Mouse (Mus musculus) ES-E14 (cell line): ENCODE data around the gene Rcan2. TPM values are rescaled to one million over a fixed set of nuclear protein-coding genes. Genes with fewer than 3 reads are reported as not detected.

Source experiments
- DNase-seq: peaks from one replicate; pipeline ENCODE4 v3.0.0-alpha.2; 2013; ENCODE audit warnings: low read depth, low spot score
- H3K27ac ChIP-seq: 2 replicates; pipeline ENCODE4 v1.5.1; 2012; ENCODE audit warnings: low read depth, mild to moderate bottlenecking, low read length, moderate library complexity, mixed read lengths; ENCODE audit not compliant: poor library complexity, insufficient read depth, severe bottlenecking
- H3K36me3 ChIP-seq: 2 replicates; pipeline ENCODE4 v1.6.1; 2012; ENCODE audit warnings: mild to moderate bottlenecking, low read length, moderate library complexity, mixed read lengths; ENCODE audit not compliant: control insufficient read depth, poor library complexity, insufficient read depth, severe bottlenecking
- H3K4me1 ChIP-seq, 2 experiments: fragments of 150-350 bp in 1 of 2; sonication (generic) in 1 of 2; 2 replicates each; pipeline ENCODE4 v1.6.1; 2012; ENCODE audit warnings: low read length in 2 of 2, mild to moderate bottlenecking in 1 of 2, mixed read lengths in 1 of 2; ENCODE audit not compliant: control insufficient read depth in 2 of 2, insufficient read depth in 2 of 2, poor library complexity in 1 of 2
- H3K4me3 ChIP-seq, 2 experiments: fragments of 150-350 bp in 1 of 2; sonication (generic) in 1 of 2; 2 replicates each; pipeline ENCODE4 v1.5.1; 2012; ENCODE audit warnings: low read length in 2 of 2, low read depth in 1 of 2, mild to moderate bottlenecking in 1 of 2, mixed read lengths in 1 of 2; ENCODE audit not compliant: insufficient read depth in 1 of 2, poor library complexity in 1 of 2, severe bottlenecking in 1 of 2
- H3K9ac ChIP-seq: 2 replicates; pipeline ENCODE4 v1.6.1; 2012; ENCODE audit warnings: low read depth, mild to moderate bottlenecking, low read length, mixed read lengths; ENCODE audit not compliant: poor library complexity, insufficient read depth, severe bottlenecking
- H3K9me3 ChIP-seq: fragments of 150-350 bp; sonication (generic); 2 replicates; pipeline ENCODE4 v1.6.1; 2012; ENCODE audit warnings: low read depth, mild to moderate bottlenecking, low read length; ENCODE audit not compliant: control insufficient read depth, insufficient read depth
- CHD2 ChIP-seq: IDR thresholded peaks from 2 replicates; pipeline ENCODE4 v1.6.1; 2014; ENCODE audit warnings: mild to moderate bottlenecking, low read depth, low read length, inconsistent platforms
- HCFC1 ChIP-seq: IDR thresholded peaks from 2 replicates; pipeline ENCODE4 v1.6.1; 2012; ENCODE audit warnings: low read length, inconsistent platforms, borderline replicate concordance; ENCODE audit not compliant: insufficient read depth
- MAFK ChIP-seq: IDR thresholded peaks from 2 replicates; pipeline ENCODE4 v1.6.1; 2014; ENCODE audit warnings: mild to moderate bottlenecking, low read depth, low read length, inconsistent platforms; ENCODE audit not compliant: insufficient read depth
- ZC3H11A ChIP-seq: IDR thresholded peaks from 2 replicates; pipeline ENCODE4 v1.6.1; 2012; ENCODE audit warnings: low read depth, mild to moderate bottlenecking, inconsistent platforms, low read length, borderline replicate concordance
- ZNF384 ChIP-seq: IDR thresholded peaks from 2 replicates; pipeline ENCODE4 v1.6.1; 2012; ENCODE audit warnings: low read depth, low read length, inconsistent platforms
- in situ Hi-C, 2 experiments: fragments of 600-800 bp; cut with MboI; formaldehyde crosslinking; loops; one replicate each; pipeline ENCODE4 v1.15.1; 2025; ENCODE audit warnings: low sequenced_read_pairs in 2 of 2, inconsistent platforms in 1 of 2; ENCODE audit not compliant: unreplicated experiment in 2 of 2
- total RNA-seq: library from RNA; depleted of rRNA; stranded (reverse); fragments of 300-350 nt; gene quantifications from 2 replicates; pipeline ENCODE4 v1.2.3, GENCODE M21; 2012

Rcan2 gene
- total RNA-seq, 1 experiment: 0.40 TPM

DNA sequence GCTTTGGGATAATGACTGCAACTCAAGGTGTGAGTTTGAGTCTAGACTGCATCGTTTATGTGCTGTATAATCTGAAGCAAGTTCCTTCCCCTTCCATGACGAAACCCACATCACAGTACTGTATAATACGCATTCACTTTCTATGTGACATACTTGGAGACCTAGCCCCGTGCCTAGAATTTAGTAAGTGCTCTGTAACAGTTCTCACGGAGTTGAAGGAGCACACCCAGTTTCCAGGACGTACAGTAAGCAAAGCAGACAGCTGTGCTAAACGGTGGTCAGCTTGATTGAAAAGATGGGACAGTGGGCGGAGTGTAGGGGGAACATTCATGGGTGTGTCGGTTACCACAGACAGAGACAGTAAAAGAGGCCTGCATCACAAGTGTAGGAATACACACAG, 226.2 kb downstream of the Rcan2 start:
- in situ Hi-C loops: no loop called here
- DNase-seq: no peak
- Histone ChIP-seq H3K4me3 (no peak overlapping the region), H3K4me1 (0 out of 4 replicates have a peak, but pooled peaks cover 0 to 2% of the 10 kb centered on the region in 2 experiments), H3K9ac (no peak overlapping the region), H3K27ac (no peak overlapping the region), H3K9me3 (no peaks in the 10 kb centered on the region), H3K36me3 (no peaks in the 10 kb centered on the region)
- TF ChIP-seq CHD2: no peak
- TF ChIP-seq MAFK: no peak
- no peak for TF ChIP-seq ZNF384

DNA sequence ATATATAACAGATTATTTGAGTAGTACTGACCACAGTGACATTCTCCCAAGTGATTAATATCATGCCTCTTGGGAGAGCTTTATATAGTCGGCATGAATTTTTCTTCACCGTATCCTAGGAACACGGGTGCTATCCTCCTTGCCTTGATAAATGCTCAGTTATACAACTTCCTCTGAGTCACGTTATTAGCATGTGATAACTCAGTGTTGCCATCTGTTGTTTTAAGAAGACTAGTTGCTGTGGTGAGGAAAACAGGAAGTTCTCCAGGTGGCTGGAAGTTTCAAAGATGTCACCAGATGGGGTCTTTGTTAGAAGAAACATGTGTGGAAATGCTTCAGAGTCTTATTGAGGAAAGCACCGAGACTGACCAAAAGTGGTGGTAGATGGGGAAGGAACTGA, 228.5 kb downstream of the Rcan2 start:
- in situ Hi-C loops: no loop called here
- no peaks in the 10 kb centered on the region for H3K36me3 ChIP-seq
- no peak overlapping the region for H3K4me3 ChIP-seq

DNA sequence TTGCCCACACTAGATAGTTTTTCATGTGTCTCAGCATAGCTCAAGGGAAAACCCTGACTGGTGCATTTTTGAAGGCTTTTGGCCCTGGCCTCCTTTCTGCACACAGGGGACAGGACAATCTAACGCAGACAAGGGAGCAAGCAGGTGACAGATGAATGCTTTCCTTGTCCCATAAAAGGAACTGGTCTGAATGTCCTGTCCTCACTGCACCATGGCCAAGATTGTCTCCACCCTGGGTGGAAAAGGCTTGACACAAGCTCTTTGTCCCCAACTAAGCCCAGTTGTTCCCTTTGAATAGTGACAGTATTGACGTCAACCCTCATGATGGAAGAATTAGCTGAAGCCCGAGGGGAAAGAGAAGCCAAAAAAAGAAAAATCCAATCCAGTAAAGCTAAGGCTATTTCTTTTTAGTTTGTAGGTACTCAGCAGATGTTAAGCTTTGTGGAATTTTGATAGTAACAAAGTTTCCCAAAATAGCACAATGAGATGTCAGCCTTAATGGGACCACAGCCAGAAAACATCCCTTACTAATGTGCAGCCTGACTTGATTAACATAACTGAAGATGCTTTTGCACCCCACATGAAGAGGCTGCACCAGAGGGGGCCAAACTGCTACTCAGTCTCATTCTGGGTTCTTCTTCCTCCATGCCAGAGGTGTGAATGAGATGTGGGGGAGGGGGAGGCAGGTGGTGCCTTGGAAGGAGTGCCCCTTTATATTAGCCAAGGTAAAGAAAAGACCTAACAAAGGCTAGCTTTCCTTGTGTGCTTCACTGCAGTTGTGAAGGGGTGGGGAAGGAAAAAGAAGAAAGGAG, 229.8 kb downstream of the Rcan2 start:
- no peak for DNase-seq
- H3K9me3 ChIP-seq: no peaks in the 10 kb centered on the region
- H3K9ac ChIP-seq: no peak overlapping the region
- no peak overlapping the region for H3K4me3 ChIP-seq
- H3K36me3 ChIP-seq: no peaks in the 10 kb centered on the region
- in situ Hi-C loops: no loop called here
- 0 out of 4 replicates have a peak, but pooled peaks cover 0 to 2% of the 10 kb centered on the region in 2 experiments for H3K4me1 ChIP-seq
- no peak for TF ChIP-seq CHD2
- TF ChIP-seq HCFC1: no peak
- no peak for TF ChIP-seq MAFK
- TF ChIP-seq ZNF384: no peak
- no peak for TF ChIP-seq ZC3H11A
- H3K27ac ChIP-seq: no peak overlapping the region

More for the DNA sequence above, 228.5 kb downstream of the Rcan2 start:
- TF ChIP-seq ZC3H11A: no peak
- no peak for TF ChIP-seq ZNF384
- TF ChIP-seq MAFK: no peak
- no peak for TF ChIP-seq CHD2
- no peak for TF ChIP-seq HCFC1
- no peak for DNase-seq
- H3K4me1 ChIP-seq: 0 out of 4 replicates have a peak, but pooled peaks cover 0 to 2% of the 10 kb centered on the region in 2 experiments
- no peaks in the 10 kb centered on the region for H3K9me3 ChIP-seq
- H3K27ac ChIP-seq: no peak overlapping the region
- H3K9ac ChIP-seq: no peak overlapping the region

DNA sequence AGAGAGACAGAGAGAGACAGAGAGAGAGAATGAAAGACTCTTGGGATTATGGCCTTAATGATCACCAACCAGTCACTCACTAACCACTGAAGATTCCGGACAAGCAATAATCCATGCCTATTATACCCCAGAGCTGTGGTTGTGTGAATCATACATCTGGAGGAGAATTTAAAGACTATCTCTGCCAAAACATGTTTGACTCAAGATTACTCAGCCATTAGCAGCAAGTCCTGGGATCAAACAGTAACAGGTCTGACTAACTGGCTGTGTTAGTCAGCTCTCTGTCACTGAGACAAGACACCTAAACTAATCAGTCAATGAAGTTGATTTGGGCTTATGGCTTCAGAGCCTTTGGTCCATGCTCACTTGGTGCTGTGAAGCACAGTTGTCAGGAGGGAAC, 233.9 kb downstream of the Rcan2 start:
- no peaks in the 10 kb centered on the region for H3K36me3 ChIP-seq
- in situ Hi-C loops: no loop called here

More for the DNA sequence above, 233.9 kb downstream of the Rcan2 start:
- DNase-seq: no peak
- TF ChIP-seq ZC3H11A (no peak), HCFC1 (no peak), ZNF384 (no peak), MAFK (no peak), CHD2 (no peak)
- H3K9ac ChIP-seq: no peak overlapping the region
- H3K4me3 ChIP-seq: no peak overlapping the region
- H3K9me3 ChIP-seq: no peaks in the 10 kb centered on the region
- no peak overlapping the region for H3K27ac ChIP-seq
- 0 out of 4 replicates have a peak, but pooled peaks cover 0 to 2% of the 10 kb centered on the region in 2 experiments for H3K4me1 ChIP-seq
